Mouse (Mus musculus): ENCODE results near the gene Jak1. TPM values are rescaled to one million over a fixed set of nuclear protein-coding genes. Genes with fewer than 3 reads are reported as not detected.
A peak's percentile ranks its signal among the peaks of the same experiment; 100 is the strongest.

The Jak1 gene
- polyA plus RNA-seq, 1 experiment from 2014 or later: 48.3 TPM

DNA sequence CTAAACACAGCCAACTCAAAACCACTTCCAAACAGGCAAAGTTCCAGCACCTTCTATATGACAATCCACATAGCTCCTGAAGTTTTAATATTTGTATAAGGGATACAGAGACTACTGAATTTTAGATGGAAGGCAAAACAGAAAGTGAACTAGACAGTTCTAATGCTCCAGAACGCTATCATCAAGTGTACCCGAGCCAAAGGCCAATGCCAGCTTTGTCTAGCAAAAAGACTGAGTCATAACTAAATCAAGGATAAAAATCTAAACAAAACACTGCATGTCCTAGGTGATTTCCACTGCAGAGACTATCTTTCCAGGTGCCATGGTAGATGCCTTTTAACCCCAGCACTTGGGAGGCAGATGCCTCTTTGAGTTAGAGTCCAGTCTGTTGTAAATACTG is 68.7 kb downstream of the Jak1 start:
- Histone ChIP-seq H3K36me3 (ENCODE audit: control insufficient read depth, insufficient read depth) (no peaks in the 10 kb centered on the region), H3K4me3 (ENCODE audit: low read depth, low read length) (no peak overlapping the region), H3K4me1 (ENCODE audit: control insufficient read depth, low read depth, low read length) (peaks cover 53% of the 10 kb centered on the region), H3K27ac (ENCODE audit: low read length) (no peak overlapping the region), H3K4me2 (ENCODE audit: low read depth, low read length) (no peak overlapping the region), H3K9me3 (replicated peaks; ENCODE audit: control insufficient read depth, low read length) (no peaks in the 10 kb centered on the region), H3K27me3 (ENCODE audit: control insufficient read depth, insufficient read depth, low read depth, low read length) (no peaks in the 10 kb centered on the region), H3K9ac (ENCODE audit: low read depth, low read length) (no peak overlapping the region)
- 65% methylated on average over 2 of the region's 2 CpGs for WGBS (ENCODE audit: insufficient replicate concordance)
- ATAC-seq (ENCODE audit: low read depth): no peak

DNA sequence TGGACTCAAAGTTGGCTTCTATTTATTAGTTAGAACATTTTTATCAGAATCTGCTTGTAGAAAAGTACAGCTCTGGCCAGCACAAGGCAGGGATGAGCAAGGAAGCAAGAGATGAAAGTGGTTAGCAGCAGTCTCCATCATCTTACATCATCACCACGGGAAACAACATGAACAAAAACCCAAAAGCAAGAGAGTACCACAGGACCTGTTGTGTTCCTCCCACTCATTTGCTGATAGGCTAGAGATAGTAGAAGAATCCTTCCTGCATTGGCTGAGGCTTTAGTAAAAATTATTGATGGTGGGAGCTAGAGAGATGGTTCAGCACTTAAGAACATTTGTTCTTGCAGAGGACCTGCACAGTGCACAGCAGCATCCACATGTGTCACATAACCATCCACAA is 70.9 kb downstream of the Jak1 start:
- H3K4me2 ChIP-seq (ENCODE audit: low read depth, low read length): no peak overlapping the region
- H3K36me3 ChIP-seq (ENCODE audit: control insufficient read depth, insufficient read depth): peaks cover 7% of the 10 kb centered on the region; the same call in 1 of the 2 replicates
- peaks cover 52% of the 10 kb centered on the region for H3K4me1 ChIP-seq (ENCODE audit: control insufficient read depth, low read depth, low read length)
- no peaks in the 10 kb centered on the region for H3K27me3 ChIP-seq (ENCODE audit: control insufficient read depth, insufficient read depth, low read depth, low read length)
- H3K4me3 ChIP-seq (ENCODE audit: low read depth, low read length): no peak overlapping the region
- 49% methylated on average over 1 of the region's 1 CpGs for WGBS (ENCODE audit: insufficient replicate concordance)
- H3K9me3 ChIP-seq (replicated peaks; ENCODE audit: control insufficient read depth, low read length): no peaks in the 10 kb centered on the region
- H3K9ac ChIP-seq (ENCODE audit: low read depth, low read length): no peak overlapping the region
- no peak overlapping the region for H3K27ac ChIP-seq (ENCODE audit: low read length)
- no peak for ATAC-seq (ENCODE audit: low read depth)

DNA sequence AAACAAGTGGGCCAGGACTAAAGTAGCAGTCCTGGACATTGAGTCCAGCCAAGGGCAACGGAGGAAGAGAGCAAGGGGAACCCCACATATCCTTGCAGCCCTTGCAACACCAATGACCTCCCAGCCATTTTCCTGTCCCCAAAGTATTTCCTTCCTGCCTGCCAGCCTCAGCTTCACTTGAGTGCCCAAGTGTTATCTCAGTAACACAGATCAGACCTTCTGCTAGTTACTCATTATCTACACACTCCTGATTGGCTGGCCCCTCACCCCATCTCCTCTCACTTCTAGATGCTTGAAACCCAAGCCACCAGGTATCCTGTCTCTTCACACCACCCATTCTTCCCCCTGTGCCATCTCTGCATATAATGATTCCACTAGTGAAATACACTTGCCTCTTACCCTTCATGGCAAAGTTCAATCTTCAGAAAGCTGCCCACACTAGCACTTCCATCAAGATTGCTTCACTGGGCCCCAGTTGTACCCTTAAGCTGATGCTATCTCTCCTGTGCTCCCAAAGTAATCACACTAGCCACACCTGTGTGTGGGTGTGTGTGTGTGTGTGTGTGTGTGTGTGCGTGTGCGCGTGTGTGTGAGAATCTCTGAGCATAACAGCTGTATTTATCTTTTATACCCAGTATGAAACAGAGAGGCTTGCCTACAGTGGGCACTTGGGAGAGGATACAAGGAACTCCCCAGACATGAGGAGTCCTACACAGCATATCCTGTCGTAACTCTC is 72.7 kb downstream of the Jak1 start:
- Histone ChIP-seq H3K27ac (ENCODE audit: low read length) (peak overlapping the region; percentile 73), H3K4me1 (ENCODE audit: control insufficient read depth, low read depth, low read length) (peaks cover 37% of the 10 kb centered on the region), H3K4me2 (ENCODE audit: low read depth, low read length) (peak overlapping the region; percentile 26; the same call in 1 of the 2 replicates), H3K9ac (ENCODE audit: low read depth, low read length) (no peak overlapping the region), H3K36me3 (ENCODE audit: control insufficient read depth, insufficient read depth) (peaks cover 7% of the 10 kb centered on the region; the same call in 1 of the 2 replicates), H3K4me3 (ENCODE audit: low read depth, low read length) (no peak overlapping the region), H3K9me3 (replicated peaks; ENCODE audit: control insufficient read depth, low read length) (no peaks in the 10 kb centered on the region), H3K27me3 (ENCODE audit: control insufficient read depth, insufficient read depth, low read depth, low read length) (no peaks in the 10 kb centered on the region)
- 18% methylated on average over 5 of the region's 5 CpGs for WGBS (ENCODE audit: insufficient replicate concordance)
- ATAC-seq (ENCODE audit: low read depth): peak; percentile 89

DNA sequence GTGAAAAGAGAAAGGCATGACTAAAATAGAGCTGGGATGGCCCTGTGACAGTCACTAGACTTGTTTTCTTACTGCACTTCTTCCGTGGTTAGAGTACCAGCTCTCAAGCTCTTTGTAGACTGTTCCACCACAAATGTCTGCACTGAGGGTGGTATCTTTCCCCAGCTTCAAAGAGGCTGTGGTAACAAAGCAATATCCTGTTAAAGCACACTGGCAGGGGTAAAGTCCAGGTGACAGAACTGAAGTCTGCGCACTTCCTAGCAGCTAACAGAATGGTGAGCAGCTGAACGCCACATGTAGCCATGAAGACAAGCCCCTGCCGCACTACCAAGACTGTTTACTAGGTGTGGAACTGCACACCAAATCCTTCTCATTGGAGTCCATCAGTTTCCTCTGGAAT is 77.7 kb downstream of the Jak1 start:
- Histone ChIP-seq H3K4me2 (ENCODE audit: low read depth, low read length) (no peak overlapping the region), H3K9me3 (replicated peaks; ENCODE audit: control insufficient read depth, low read length) (no peaks in the 10 kb centered on the region), H3K27me3 (ENCODE audit: control insufficient read depth, insufficient read depth, low read depth, low read length) (no peaks in the 10 kb centered on the region), H3K4me3 (ENCODE audit: low read depth, low read length) (no peak overlapping the region), H3K9ac (ENCODE audit: low read depth, low read length) (no peak overlapping the region), H3K4me1 (ENCODE audit: control insufficient read depth, low read depth, low read length) (peaks cover 19% of the 10 kb centered on the region), H3K27ac (ENCODE audit: low read length) (no peak overlapping the region), H3K36me3 (ENCODE audit: control insufficient read depth, insufficient read depth) (peaks cover 22% of the 10 kb centered on the region)
- no peak for ATAC-seq (ENCODE audit: low read depth)
- WGBS (ENCODE audit: insufficient replicate concordance): 58% methylated on average over 4 of the region's 4 CpGs

DNA sequence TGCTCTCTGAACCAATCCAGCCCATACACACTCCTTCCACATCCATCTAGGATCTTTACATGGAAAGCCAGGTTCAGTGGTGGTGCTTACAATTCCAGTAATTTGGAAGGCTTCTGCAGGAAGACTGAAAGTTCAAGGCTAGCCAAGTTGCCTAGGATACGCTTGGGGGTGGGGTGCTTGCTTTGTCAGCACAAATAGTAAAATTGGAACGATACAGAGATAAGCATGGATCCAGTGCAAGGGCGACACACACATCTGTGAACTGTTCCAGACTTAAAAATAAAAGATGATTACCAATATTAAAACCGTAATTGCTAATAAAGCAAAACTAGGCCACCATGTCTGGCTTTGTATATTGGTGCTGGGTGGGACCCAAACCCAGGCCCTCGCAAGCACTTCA is 78.5 kb downstream of the Jak1 start:
- H3K4me2 ChIP-seq (ENCODE audit: low read depth, low read length): no peak overlapping the region

DNA sequence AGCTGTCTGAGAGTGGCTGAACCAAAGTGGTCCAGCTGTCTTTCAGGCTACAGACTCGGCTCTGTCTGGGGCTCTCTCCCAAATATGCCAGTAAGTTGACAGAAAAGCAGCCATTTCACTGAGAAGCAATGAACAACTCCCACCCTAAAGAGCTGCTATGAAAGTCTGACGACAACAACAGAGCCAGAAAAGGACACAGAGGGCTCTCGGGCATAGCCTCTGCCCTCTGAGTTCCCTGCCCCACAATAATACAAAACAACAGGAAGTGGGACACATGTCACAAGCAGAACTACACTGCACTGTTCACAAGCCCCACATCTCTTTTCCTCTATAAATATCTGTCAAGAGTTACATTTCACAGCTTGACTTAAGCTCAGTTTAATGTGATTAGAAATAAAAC is 79.9 kb downstream of the Jak1 start:
- Histone ChIP-seq H3K9me3 (replicated peaks; ENCODE audit: control insufficient read depth, low read length) (no peaks in the 10 kb centered on the region), H3K27ac (ENCODE audit: low read length) (no peak overlapping the region), H3K36me3 (ENCODE audit: control insufficient read depth, insufficient read depth) (peaks cover 23% of the 10 kb centered on the region), H3K9ac (ENCODE audit: low read depth, low read length) (no peak overlapping the region), H3K4me1 (ENCODE audit: control insufficient read depth, low read depth, low read length) (peaks cover 12% of the 10 kb centered on the region), H3K27me3 (ENCODE audit: control insufficient read depth, insufficient read depth, low read depth, low read length) (no peaks in the 10 kb centered on the region), H3K4me3 (ENCODE audit: low read depth, low read length) (no peak overlapping the region), H3K4me2 (ENCODE audit: low read depth, low read length) (no peak overlapping the region)
- ATAC-seq (ENCODE audit: low read depth): no peak
- WGBS (ENCODE audit: insufficient replicate concordance): 46% methylated on average over 3 of the region's 3 CpGs

More for the DNA sequence above, 78.5 kb downstream of the Jak1 start:
- Histone ChIP-seq H3K4me3 (ENCODE audit: low read depth, low read length) (no peak overlapping the region), H3K9ac (ENCODE audit: low read depth, low read length) (no peak overlapping the region), H3K27me3 (ENCODE audit: control insufficient read depth, insufficient read depth, low read depth, low read length) (no peaks in the 10 kb centered on the region), H3K27ac (ENCODE audit: low read length) (0 out of 2 replicates have a peak overlapping the region, but pooled peaks have one; percentile 42), H3K36me3 (ENCODE audit: control insufficient read depth, insufficient read depth) (peaks cover 27% of the 10 kb centered on the region), H3K4me1 (ENCODE audit: control insufficient read depth, low read depth, low read length) (peaks cover 13% of the 10 kb centered on the region), H3K9me3 (replicated peaks; ENCODE audit: control insufficient read depth, low read length) (no peaks in the 10 kb centered on the region)
- no peak for ATAC-seq (ENCODE audit: low read depth)
- WGBS (ENCODE audit: insufficient replicate concordance): 63% methylated on average over 5 of the region's 5 CpGs

DNA sequence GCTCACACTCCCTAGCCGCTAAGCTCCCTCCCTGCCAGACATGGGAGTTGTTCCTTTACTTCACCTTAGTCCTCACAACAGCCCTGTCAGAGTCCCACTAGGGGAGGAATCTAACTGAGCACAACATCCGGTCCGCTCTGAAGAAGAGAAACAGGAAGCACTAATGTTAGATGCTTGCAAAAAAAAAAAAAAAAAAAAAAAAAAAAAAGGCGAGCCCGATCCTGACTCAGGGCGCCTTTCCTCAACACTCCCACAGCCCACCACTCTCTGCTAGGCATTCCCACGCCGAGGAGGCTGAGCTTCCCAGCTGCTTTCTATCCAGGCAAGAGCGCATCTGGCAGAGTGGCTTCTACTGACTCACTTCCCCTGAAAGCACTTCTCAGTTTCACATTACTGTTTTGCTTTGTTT is 82.5 kb downstream of the Jak1 start:
- no peak overlapping the region for H3K4me2 ChIP-seq (ENCODE audit: low read depth, low read length)
- ATAC-seq (ENCODE audit: low read depth): 0 out of 2 replicates have a peak, but pooled peaks have one; percentile 6

DNA sequence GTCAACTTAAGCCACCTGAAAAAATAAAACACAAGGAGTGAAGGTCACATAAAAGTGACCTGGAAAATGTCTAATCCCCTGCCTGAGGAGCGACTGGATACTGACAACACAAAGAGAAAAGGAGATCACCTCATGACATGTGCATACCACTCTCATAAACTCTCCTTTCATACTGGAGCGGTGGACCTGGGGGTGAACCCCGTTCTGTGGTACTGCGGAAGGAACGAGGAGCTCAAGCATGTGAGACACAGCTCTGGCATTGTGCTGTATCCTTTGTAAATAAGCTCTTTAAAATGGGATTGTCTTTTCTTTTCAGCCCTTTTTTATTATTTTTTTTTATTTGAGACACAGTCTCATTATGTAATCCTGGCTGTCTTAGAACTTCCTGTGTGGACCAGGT is 84.4 kb downstream of the Jak1 start:
- Histone ChIP-seq H3K4me3 (ENCODE audit: low read depth, low read length) (no peak overlapping the region), H3K9me3 (replicated peaks; ENCODE audit: control insufficient read depth, low read length) (no peaks in the 10 kb centered on the region), H3K36me3 (ENCODE audit: control insufficient read depth, insufficient read depth) (peaks cover 35% of the 10 kb centered on the region), H3K27ac (ENCODE audit: low read length) (no peak overlapping the region), H3K9ac (ENCODE audit: low read depth, low read length) (no peak overlapping the region), H3K4me2 (ENCODE audit: low read depth, low read length) (no peak overlapping the region), H3K4me1 (ENCODE audit: control insufficient read depth, low read depth, low read length) (peaks cover 18% of the 10 kb centered on the region), H3K27me3 (ENCODE audit: control insufficient read depth, insufficient read depth, low read depth, low read length) (no peaks in the 10 kb centered on the region)
- WGBS (ENCODE audit: insufficient replicate concordance): 86% methylated on average over 5 of the region's 5 CpGs
- ATAC-seq (ENCODE audit: low read depth): no peak

More for the DNA sequence above, 82.5 kb downstream of the Jak1 start:
- Histone ChIP-seq H3K4me3 (ENCODE audit: low read depth, low read length) (peak overlapping the region; percentile 21; the same call in 1 of the 2 replicates), H3K27me3 (ENCODE audit: control insufficient read depth, insufficient read depth, low read depth, low read length) (no peaks in the 10 kb centered on the region), H3K4me1 (ENCODE audit: control insufficient read depth, low read depth, low read length) (peaks cover 15% of the 10 kb centered on the region), H3K27ac (ENCODE audit: low read length) (peak overlapping the region; percentile 53), H3K9ac (ENCODE audit: low read depth, low read length) (no peak overlapping the region), H3K9me3 (replicated peaks; ENCODE audit: control insufficient read depth, low read length) (no peaks in the 10 kb centered on the region), H3K36me3 (ENCODE audit: control insufficient read depth, insufficient read depth) (peaks cover 32% of the 10 kb centered on the region)
- WGBS (ENCODE audit: insufficient replicate concordance): 31% methylated on average over 9 of the region's 9 CpGs

DNA sequence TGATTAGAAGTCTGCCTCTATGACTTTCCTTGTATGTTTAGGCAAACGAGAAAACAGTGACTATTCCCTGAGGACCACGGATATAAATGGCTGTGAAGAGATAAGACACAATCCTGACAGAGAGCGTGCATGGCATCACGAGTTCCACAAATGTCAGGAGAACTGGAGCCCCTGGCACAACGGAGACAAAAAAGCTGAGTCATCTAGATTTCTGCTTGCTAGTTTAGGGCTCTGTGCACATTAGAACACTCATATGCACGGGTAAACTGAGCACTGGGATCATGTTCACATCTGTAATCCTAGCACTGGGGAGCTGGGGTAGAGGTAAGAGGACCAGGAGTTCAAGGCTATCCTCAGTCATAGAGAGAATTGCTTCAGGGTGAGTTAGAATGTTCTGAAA is 85.2 kb downstream of the Jak1 start:
- no peak overlapping the region for H3K27ac ChIP-seq (ENCODE audit: low read length)
- peaks cover 18% of the 10 kb centered on the region for H3K4me1 ChIP-seq (ENCODE audit: control insufficient read depth, low read depth, low read length)
- peaks cover 36% of the 10 kb centered on the region for H3K36me3 ChIP-seq (ENCODE audit: control insufficient read depth, insufficient read depth)
- no peak overlapping the region for H3K9ac ChIP-seq (ENCODE audit: low read depth, low read length)
- H3K27me3 ChIP-seq (ENCODE audit: control insufficient read depth, insufficient read depth, low read depth, low read length): no peaks in the 10 kb centered on the region
- 30% methylated on average over 6 of the region's 6 CpGs for WGBS (ENCODE audit: insufficient replicate concordance)
- no peak overlapping the region for H3K4me2 ChIP-seq (ENCODE audit: low read depth, low read length)
- ATAC-seq (ENCODE audit: low read depth): no peak
- no peak overlapping the region for H3K4me3 ChIP-seq (ENCODE audit: low read depth, low read length)
- no peaks in the 10 kb centered on the region for H3K9me3 ChIP-seq (replicated peaks; ENCODE audit: control insufficient read depth, low read length)

All from liver, embryonic 16.5 days (tissue).